Mouse (Mus musculus) embryonic facial prominence, embryonic 15.5 days (tissue): ENCODE measurements around the gene Mns1. TPM values are rescaled to one million over a fixed set of nuclear protein-coding genes. Genes with fewer than 3 reads are reported as not detected.

Source experiments
- ATAC-seq: fragments of 200-750 bp; cut with Nextera tagmentation; 2 replicates; pipeline ENCODE4 v1.8.0; 2017; ENCODE audit warnings: low read depth, moderate TSS enrichment; ENCODE audit not compliant: insufficient number of reproducible peaks, low FRiP score, low TSS enrichment
- H3K27ac ChIP-seq: fragments of 300-500 bp; sonication (generic); replicated peaks from 2 replicates; pipeline ENCODE4 v1.5.1; 2015; ENCODE audit warnings: mild to moderate bottlenecking, inconsistent platforms
- H3K27me3 ChIP-seq: fragments of 300-500 bp; sonication (generic); 2 replicates; pipeline ENCODE4 v1.6.1; 2015; ENCODE audit warnings: inconsistent platforms
- H3K36me3 ChIP-seq: fragments of 300-500 bp; sonication (generic); 2 replicates; pipeline ENCODE4 v1.6.1; 2015; ENCODE audit warnings: mild to moderate bottlenecking, inconsistent platforms
- H3K4me1 ChIP-seq: fragments of 300-500 bp; sonication (generic); 2 replicates; pipeline ENCODE4 v1.6.1; 2015; ENCODE audit warnings: inconsistent platforms
- H3K4me2 ChIP-seq: fragments of 300-500 bp; sonication (generic); replicated peaks from 2 replicates; pipeline ENCODE4 v1.6.1; 2015; ENCODE audit warnings: mild to moderate bottlenecking, inconsistent platforms
- H3K4me3 ChIP-seq: fragments of 300-500 bp; sonication (generic); replicated peaks from 2 replicates; pipeline ENCODE4 v1.5.1; 2015; ENCODE audit warnings: mild to moderate bottlenecking, inconsistent platforms
- H3K9ac ChIP-seq: fragments of 300-500 bp; sonication (generic); 2 replicates; pipeline ENCODE4 v1.6.1; 2015; ENCODE audit warnings: inconsistent platforms
- H3K9me3 ChIP-seq: fragments of 300-500 bp; sonication (generic); replicated peaks from 2 replicates; pipeline ENCODE4 v1.6.1; 2016; ENCODE audit warnings: inconsistent platforms
- WGBS: fragments of 180-500 bp; shearing (Covaris S2); methylation state at CpG from one replicate; pipeline ENCODE4 v1.1.7; 2015; 5-methylcytosine and 5-hydroxymethylcytosine counted together
- polyA plus RNA-seq: library from polyadenylated mRNA; unstranded; fragments of >200 nt; fragmentation: Nextera tagmentation; extraction: Ambion mirVana; gene quantifications from 2 replicates; pipeline ENCODE4 v1.2.1, GENCODE M21; 2015

Gene Mns1
- polyA plus RNA-seq, 1 experiment from 2014 or later = 34.4 TPM

- 92% methylated on average over 1 of the region's 1 CpGs for WGBS
- H3K9ac ChIP-seq = no peak overlapping the region
- no peak overlapping the region for H3K4me3 ChIP-seq
- H3K36me3 ChIP-seq = peaks cover 18% of the 10 kb centered on the region
- no peak overlapping the region for H3K27ac ChIP-seq
- no peak for ATAC-seq
- no peaks in the 10 kb centered on the region for H3K27me3 ChIP-seq
- no peaks in the 10 kb centered on the region for H3K9me3 ChIP-seq
- H3K4me1 ChIP-seq = no peaks in the 10 kb centered on the region
- no peak overlapping the region for H3K4me2 ChIP-seq
These were observed 41.5 kb downstream of the Mns1 start for GRCm38 (mm10) chr9:72479276-72479675.

GRCm38 (mm10) chr9:72488523-72488922, 50.7 kb downstream of the Mns1 start:
- no peak for ATAC-seq
- Histone ChIP-seq H3K27ac (no peak overlapping the region), H3K9ac (no peak overlapping the region), H3K36me3 (peaks cover 5% of the 10 kb centered on the region; the same call in 1 of the 2 replicates), H3K4me2 (no peak overlapping the region), H3K27me3 (no peaks in the 10 kb centered on the region), H3K4me1 (peaks cover 6% of the 10 kb centered on the region), H3K9me3 (no peaks in the 10 kb centered on the region), H3K4me3 (no peak overlapping the region)

- Histone ChIP-seq H3K9ac (no peak overlapping the region), H3K36me3 (peaks cover 5% of the 10 kb centered on the region; the same call in 1 of the 2 replicates), H3K27ac (no peak overlapping the region), H3K27me3 (no peaks in the 10 kb centered on the region), H3K9me3 (no peaks in the 10 kb centered on the region), H3K4me3 (no peak overlapping the region), H3K4me1 (peaks cover 6% of the 10 kb centered on the region), H3K4me2 (no peak overlapping the region)
- no peak for ATAC-seq
- WGBS = 93% methylated on average over 5 of the region's 5 CpGs
These were observed 51.3 kb downstream of the Mns1 start for GRCm38 (mm10) chr9:72489131-72489530.

GRCm38 (mm10) chr9:72491559-72492193, 53.9 kb downstream of the Mns1 start:
- no peaks in the 10 kb centered on the region for H3K27me3 ChIP-seq
- peak overlapping the region; percentile 37 for H3K9ac ChIP-seq
- peak; percentile 90 for ATAC-seq
- peaks cover 6% of the 10 kb centered on the region for H3K4me1 ChIP-seq
- H3K4me3 ChIP-seq = peak overlapping the region; percentile 71
- peaks cover 5% of the 10 kb centered on the region; the same call in 1 of the 2 replicates for H3K36me3 ChIP-seq
- H3K4me2 ChIP-seq = peak overlapping the region; percentile 75
- peak overlapping the region; percentile 76 for H3K27ac ChIP-seq
- H3K9me3 ChIP-seq = no peaks in the 10 kb centered on the region
- under 1% methylated on average over 32 of the region's 32 CpGs for WGBS

- no peaks in the 10 kb centered on the region for H3K27me3 ChIP-seq
- H3K27ac ChIP-seq = peak within 1 kb of the TSS; percentile 76
- H3K36me3 ChIP-seq = no peaks in the 10 kb centered on the region
- 0 out of 2 replicates have a peak, but pooled peaks have one; percentile 7 for ATAC-seq
- H3K9me3 ChIP-seq = no peaks in the 10 kb centered on the region
- peak within 1 kb of the TSS; percentile 75 for H3K4me2 ChIP-seq
- H3K4me3 ChIP-seq = peak within 1 kb of the TSS; percentile 71
- peaks cover 6% of the 10 kb centered on the region for H3K4me1 ChIP-seq
- peak within 1 kb of the TSS; percentile 37 for H3K9ac ChIP-seq
- WGBS = 6% methylated on average over 6 of the region's 6 CpGs
These were observed 54.4 kb downstream of the Mns1 start, which contains the start of gene Tex9 for GRCm38 (mm10) chr9:72492194-72492565. TSS of gene Tex9 (minus strand) at chr9:72492212.

GRCm38 (mm10) chr9:72493465-72493864, 55.7 kb downstream of the Mns1 start:
- H3K9ac ChIP-seq = no peak overlapping the region
- peaks cover 6% of the 10 kb centered on the region for H3K4me1 ChIP-seq
- no peak for ATAC-seq
- no peaks in the 10 kb centered on the region for H3K27me3 ChIP-seq
- no peaks in the 10 kb centered on the region for H3K36me3 ChIP-seq
- H3K27ac ChIP-seq = no peak overlapping the region
- no peak overlapping the region for H3K4me3 ChIP-seq
- 79% methylated on average over 2 of the region's 2 CpGs for WGBS
- H3K9me3 ChIP-seq = no peaks in the 10 kb centered on the region
- no peak overlapping the region for H3K4me2 ChIP-seq

- no peak for ATAC-seq
- WGBS = 65% methylated on average over 3 of the region's 3 CpGs
These were observed 56.3 kb downstream of the Mns1 start for GRCm38 (mm10) chr9:72493984-72494685.

GRCm38 (mm10) chr9:72496691-72497090, 58.9 kb downstream of the Mns1 start:
- Histone ChIP-seq H3K9me3 (no peaks in the 10 kb centered on the region), H3K4me1 (peaks cover 6% of the 10 kb centered on the region; the same call in 1 of the 2 replicates), H3K36me3 (no peaks in the 10 kb centered on the region), H3K27me3 (no peaks in the 10 kb centered on the region), H3K4me3 (no peak overlapping the region), H3K27ac (no peak overlapping the region), H3K9ac (no peak overlapping the region), H3K4me2 (no peak overlapping the region)
- 51% methylated on average over 2 of the region's 2 CpGs for WGBS
- no peak for ATAC-seq

More at GRCm38 (mm10) chr9:72493984-72494685, 56.3 kb downstream of the Mns1 start:
- H3K4me3 ChIP-seq = no peak overlapping the region
- H3K4me2 ChIP-seq = no peak overlapping the region
- no peaks in the 10 kb centered on the region for H3K27me3 ChIP-seq
- H3K9me3 ChIP-seq = no peaks in the 10 kb centered on the region
- H3K4me1 ChIP-seq = peaks cover 6% of the 10 kb centered on the region
- no peaks in the 10 kb centered on the region for H3K36me3 ChIP-seq
- H3K9ac ChIP-seq = no peak overlapping the region
- H3K27ac ChIP-seq = no peak overlapping the region

GRCm38 (mm10) chr9:72497171-72497570, 59.4 kb downstream of the Mns1 start:
- Histone ChIP-seq H3K9me3 (no peaks in the 10 kb centered on the region), H3K4me1 (peaks cover 3% of the 10 kb centered on the region; the same call in 1 of the 2 replicates), H3K27ac (no peak overlapping the region), H3K4me2 (no peak overlapping the region), H3K36me3 (no peaks in the 10 kb centered on the region), H3K27me3 (no peaks in the 10 kb centered on the region), H3K9ac (no peak overlapping the region), H3K4me3 (no peak overlapping the region)
- ATAC-seq = no peak
- 66% methylated on average over 3 of the region's 3 CpGs for WGBS
